Mouse (Mus musculus): ENCODE measurements at regions not wholly inside any gene's neighbourhood (a gene's known extent, or its start where the extent isn't known, plus 50 kb on each side); places are given as distances from the start of the nearest gene placed in this dataset.

GRCm38 (mm10) chr10:18943296-18944075 is 72.0 kb downstream of the Tnfaip3 start:
- TF ChIP-seq POLR2A (IDR thresholded peaks at IDR 0.05; ENCODE audit: low read depth, low read length), result no peak
- TF ChIP-seq CTCF (IDR thresholded peaks at IDR 0.05; ENCODE audit: extremely low read depth, insufficient read depth, insufficient read length, insufficient replicate concordance), result no peak
